Mouse (Mus musculus) testis, adult 2 months (tissue): ENCODE results near the gene Gm11639. TPM values are rescaled to one million over a fixed set of nuclear protein-coding genes. Genes with fewer than 3 reads are reported as not detected.
"Not testable (repeated sequence)": the region's sequence is repeated elsewhere in the genome, so short reads cannot be mapped to it uniquely, and the experiment has no call there.

Experiments used
- H3K27ac ChIP-seq: fragments of 200-500 bp; 2 replicates; pipeline ENCODE4 v1.5.1; 2012; ENCODE audit warnings: low read depth, low read length; ENCODE audit not compliant: control insufficient read depth, insufficient read depth
- H3K27me3 ChIP-seq: fragments of 200-500 bp; 2 replicates; pipeline ENCODE4 v1.6.1; 2012; ENCODE audit warnings: mild to moderate bottlenecking, low read length, moderate library complexity; ENCODE audit not compliant: control insufficient read depth, insufficient read depth
- H3K36me3 ChIP-seq: fragments of 200-500 bp; 2 replicates; pipeline ENCODE4 v1.6.1; 2012; ENCODE audit warnings: mild to moderate bottlenecking, low read length; ENCODE audit not compliant: control insufficient read depth, insufficient read depth
- H3K4me1 ChIP-seq: fragments of 200-500 bp; 2 replicates; pipeline ENCODE4 v1.6.1; 2012; ENCODE audit warnings: low read length; ENCODE audit not compliant: control insufficient read depth, insufficient read depth
- H3K4me3 ChIP-seq: fragments of 200-500 bp; 2 replicates; pipeline ENCODE4 v1.5.1; 2012; ENCODE audit warnings: low read depth, mild to moderate bottlenecking, low read length, moderate library complexity, mixed read lengths; ENCODE audit not compliant: control insufficient read depth
- CTCF ChIP-seq: fragments of 200-500 bp; IDR thresholded peaks from 2 replicates; pipeline ENCODE4 v1.5.1; 2012; ENCODE audit warnings: low read depth, mild to moderate bottlenecking, inconsistent platforms, low read length, moderate library complexity; ENCODE audit not compliant: control insufficient read depth, insufficient read depth, insufficient replicate concordance
- POLR2A ChIP-seq: fragments of 200-500 bp; IDR thresholded peaks from 2 replicates; pipeline ENCODE4 v1.6.1; 2012; ENCODE audit warnings: low read depth, mild to moderate bottlenecking, inconsistent platforms, low read length, moderate library complexity; ENCODE audit not compliant: control insufficient read depth
- polyA plus RNA-seq: library from polyadenylated mRNA; depleted of rRNA; stranded (reverse); fragments of >200 nt; gene quantifications from 2 replicates; pipeline ENCODE4 v1.2.3, GENCODE M21; 2012

Gm11639 gene
- polyA plus RNA-seq, 1 experiment = 1.5 TPM

GRCm38 (mm10) chr11:105135692-105136091 lies 450.2 kb downstream of the Gm11639 start:
- TF ChIP-seq CTCF (no peak), POLR2A (no peak)
- no peak overlapping the region for H3K27ac ChIP-seq
- H3K4me3 ChIP-seq = no peak overlapping the region
- no peaks in the 10 kb centered on the region for H3K4me1 ChIP-seq
- H3K27me3 ChIP-seq = no peaks in the 10 kb centered on the region
- H3K36me3 ChIP-seq = peaks cover 6% of the 10 kb centered on the region

- not testable (repeated sequence) for H3K36me3 ChIP-seq, H3K4me3 ChIP-seq, H3K4me1 ChIP-seq, H3K27me3 ChIP-seq, H3K27ac ChIP-seq
Observed at GRCm38 (mm10) chr11:105137255-105137654, 451.7 kb downstream of the Gm11639 start.

- not testable (repeated sequence) for H3K4me3 ChIP-seq, H3K27me3 ChIP-seq, H3K27ac ChIP-seq, H3K4me1 ChIP-seq, H3K36me3 ChIP-seq
Observed at GRCm38 (mm10) chr11:105140512-105140911, 455.0 kb downstream of the Gm11639 start.

GRCm38 (mm10) chr11:105141115-105141514 lies 455.6 kb downstream of the Gm11639 start:
- H3K27me3 ChIP-seq = no peaks in the 10 kb centered on the region
- H3K36me3 ChIP-seq = peaks cover 3% of the 10 kb centered on the region; the same call in 1 of the 2 replicates
- no peak overlapping the region for H3K4me3 ChIP-seq
- no peaks in the 10 kb centered on the region for H3K4me1 ChIP-seq
- TF ChIP-seq POLR2A (no peak), CTCF (no peak)
- H3K27ac ChIP-seq = no peak overlapping the region

GRCm38 (mm10) chr11:105143564-105143963 lies 458.1 kb downstream of the Gm11639 start:
- Histone ChIP-seq H3K4me1 (no peaks in the 10 kb centered on the region), H3K27ac (no peak overlapping the region), H3K27me3 (no peaks in the 10 kb centered on the region), H3K4me3 (no peak overlapping the region), H3K36me3 (no peaks in the 10 kb centered on the region; the same call in 1 of the 2 replicates)
- TF ChIP-seq CTCF (no peak), POLR2A (no peak)

GRCm38 (mm10) chr11:105144084-105144483 lies 458.6 kb downstream of the Gm11639 start:
- no peaks in the 10 kb centered on the region for H3K4me1 ChIP-seq
- no peaks in the 10 kb centered on the region; the same call in 1 of the 2 replicates for H3K36me3 ChIP-seq
- H3K27me3 ChIP-seq = no peaks in the 10 kb centered on the region
- TF ChIP-seq CTCF (no peak), POLR2A (no peak)
- H3K4me3 ChIP-seq = no peak overlapping the region
- H3K27ac ChIP-seq = no peak overlapping the region

- no peak for TF ChIP-seq POLR2A
- TF ChIP-seq CTCF = no peak
- Histone ChIP-seq H3K27me3 (no peaks in the 10 kb centered on the region), H3K27ac (no peak overlapping the region), H3K4me1 (no peaks in the 10 kb centered on the region), H3K4me3 (no peak overlapping the region), H3K36me3 (no peaks in the 10 kb centered on the region)
Observed at GRCm38 (mm10) chr11:105144508-105145210, 459.2 kb downstream of the Gm11639 start.

GRCm38 (mm10) chr11:105145211-105145610 lies 459.7 kb downstream of the Gm11639 start:
- TF ChIP-seq POLR2A (no peak), CTCF (no peak)
- Histone ChIP-seq H3K4me1 (no peaks in the 10 kb centered on the region), H3K36me3 (no peaks in the 10 kb centered on the region), H3K27me3 (no peaks in the 10 kb centered on the region), H3K4me3 (no peak overlapping the region), H3K27ac (no peak overlapping the region)
